Mouse (Mus musculus): ENCODE data around the gene Sema5a. TPM values are rescaled to one million over a fixed set of nuclear protein-coding genes. Genes with fewer than 3 reads are reported as not detected.

The Sema5a gene
- polyA plus RNA-seq, 1 experiment from 2014 or later, result 3.9 TPM

DNA sequence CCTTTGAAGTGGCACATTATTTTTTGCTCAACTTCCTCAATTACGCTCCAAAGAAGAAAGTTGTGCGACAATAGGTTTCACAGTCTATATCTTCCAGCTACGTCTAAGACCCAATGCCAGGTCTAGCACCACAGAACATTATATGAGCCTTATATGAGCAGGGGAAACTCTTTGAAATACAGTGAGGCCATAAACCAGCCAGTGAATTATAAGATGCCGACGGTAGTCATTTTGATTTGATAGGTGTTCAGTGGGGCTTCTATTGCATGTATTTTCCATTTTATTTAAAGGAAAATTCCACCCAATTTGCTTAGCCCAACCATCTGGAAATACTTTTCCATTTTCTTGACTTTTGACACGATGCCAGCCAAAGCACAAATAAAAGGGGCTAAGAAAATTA is 126.3 kb downstream of the Sema5a start:
- no peak overlapping the region for H3K4me2 ChIP-seq
- no peaks in the 10 kb centered on the region for H3K9me3 ChIP-seq (replicated peaks)
- ATAC-seq (ENCODE audit: insufficient number of reproducible peaks, low FRiP score), result no peak
- H3K36me3 ChIP-seq, result no peaks in the 10 kb centered on the region
- no peaks in the 10 kb centered on the region for H3K4me1 ChIP-seq (replicated peaks)
- WGBS, result 82% methylated on average over 6 of the region's 6 CpGs
- H3K27me3 ChIP-seq (replicated peaks), result no peaks in the 10 kb centered on the region
- H3K9ac ChIP-seq, result no peak overlapping the region
- no peak overlapping the region for H3K4me3 ChIP-seq
- no peak overlapping the region for H3K27ac ChIP-seq (ENCODE audit: poor library complexity, severe bottlenecking)

DNA sequence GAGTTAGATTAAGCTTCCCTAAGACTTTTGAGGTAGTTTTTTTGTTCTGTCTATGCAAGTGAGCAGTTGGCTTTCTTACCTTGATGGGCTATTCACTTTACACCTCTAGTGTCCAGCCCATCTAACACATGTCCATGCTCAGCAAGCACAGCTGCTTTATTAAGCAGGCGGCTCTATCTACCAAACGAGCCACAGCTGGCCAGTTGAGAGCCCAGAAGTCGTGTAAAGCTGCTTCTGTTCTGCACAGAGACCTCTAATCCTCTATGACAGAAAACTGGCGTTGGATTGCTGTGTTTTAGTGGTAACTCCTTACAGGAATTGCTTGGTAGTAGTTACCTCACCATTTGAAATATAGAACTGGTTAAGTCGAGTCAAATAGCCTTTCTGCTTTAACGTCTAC is 126.8 kb downstream of the Sema5a start:
- Histone ChIP-seq H3K27me3 (replicated peaks) (no peaks in the 10 kb centered on the region), H3K4me1 (replicated peaks) (no peaks in the 10 kb centered on the region), H3K36me3 (no peaks in the 10 kb centered on the region), H3K9ac (no peak overlapping the region), H3K4me2 (no peak overlapping the region), H3K4me3 (no peak overlapping the region), H3K9me3 (replicated peaks) (no peaks in the 10 kb centered on the region), H3K27ac (ENCODE audit: poor library complexity, severe bottlenecking) (no peak overlapping the region)
- WGBS, result 71% methylated on average over 6 of the region's 6 CpGs
- no peak for ATAC-seq (ENCODE audit: insufficient number of reproducible peaks, low FRiP score)

DNA sequence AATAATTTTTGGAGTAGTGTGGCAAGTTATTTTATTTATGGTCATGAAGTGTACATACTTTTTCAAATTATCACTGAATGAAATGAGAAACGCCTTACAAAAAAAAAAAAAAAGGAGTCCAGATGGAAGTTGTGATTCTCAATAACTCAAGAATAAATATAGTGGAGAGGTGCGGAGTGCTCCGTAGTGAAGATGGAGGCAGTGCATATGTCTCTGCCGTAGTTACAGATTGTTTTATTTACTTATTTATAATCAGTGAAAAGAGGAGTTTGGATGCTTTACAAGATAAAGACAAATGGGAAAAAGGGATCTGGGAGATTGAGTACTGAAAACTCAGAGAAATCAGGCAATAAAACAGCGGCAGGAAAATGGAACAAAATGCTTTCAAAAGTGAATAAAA is 131.7 kb downstream of the Sema5a start:
- H3K4me2 ChIP-seq, result no peak overlapping the region
- no peaks in the 10 kb centered on the region for H3K36me3 ChIP-seq
- no peaks in the 10 kb centered on the region for H3K4me1 ChIP-seq (replicated peaks)
- 83% methylated on average over 5 of the region's 5 CpGs for WGBS
- no peak overlapping the region for H3K27ac ChIP-seq (ENCODE audit: poor library complexity, severe bottlenecking)
- H3K9ac ChIP-seq, result no peak overlapping the region
- no peaks in the 10 kb centered on the region for H3K27me3 ChIP-seq (replicated peaks)
- no peak overlapping the region for H3K4me3 ChIP-seq
- ATAC-seq (ENCODE audit: insufficient number of reproducible peaks, low FRiP score), result no peak
- H3K9me3 ChIP-seq (replicated peaks), result no peaks in the 10 kb centered on the region

DNA sequence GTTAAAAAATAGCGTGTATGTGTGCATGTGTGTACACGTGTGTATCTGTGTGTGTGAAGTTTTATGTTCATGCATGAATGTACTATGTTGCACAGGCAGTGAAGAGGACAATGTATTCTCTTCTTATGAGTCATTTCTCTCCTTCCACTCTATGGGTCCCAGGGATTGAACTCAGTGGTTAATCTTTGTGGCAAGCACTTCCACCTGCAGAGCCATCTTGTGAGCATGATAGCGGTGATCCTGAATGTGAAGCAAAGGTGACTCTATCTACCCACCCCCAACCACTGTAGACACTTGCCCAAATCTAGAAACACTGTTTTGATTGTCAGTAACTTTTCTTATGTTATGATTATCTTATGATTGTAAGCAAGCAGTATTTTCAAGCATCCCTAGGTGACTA is 133.2 kb downstream of the Sema5a start:
- no peaks in the 10 kb centered on the region for H3K36me3 ChIP-seq

DNA sequence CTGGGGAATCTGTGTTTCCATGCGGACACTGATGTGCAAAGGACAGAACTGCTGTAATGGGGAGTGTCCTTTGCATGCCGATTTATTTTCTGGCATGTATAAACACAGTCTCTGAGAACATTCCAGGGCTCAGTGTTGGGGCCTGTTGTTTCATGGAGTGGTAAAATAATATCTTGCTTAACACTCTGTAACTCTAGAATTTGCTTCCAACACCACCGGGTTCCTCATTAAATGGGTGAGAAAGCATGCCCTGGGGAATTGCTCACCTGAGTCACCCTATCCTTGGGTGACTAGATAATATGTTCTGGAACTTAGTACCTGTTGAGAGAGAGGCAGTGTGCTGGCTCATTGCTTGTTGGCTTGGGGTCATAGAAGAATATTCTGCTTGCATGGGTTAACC is 135.7 kb downstream of the Sema5a start:
- Histone ChIP-seq H3K9ac (no peak overlapping the region), H3K9me3 (replicated peaks) (no peaks in the 10 kb centered on the region), H3K4me2 (no peak overlapping the region), H3K4me1 (replicated peaks) (no peaks in the 10 kb centered on the region), H3K4me3 (no peak overlapping the region), H3K27ac (ENCODE audit: poor library complexity, severe bottlenecking) (no peak overlapping the region), H3K36me3 (no peaks in the 10 kb centered on the region), H3K27me3 (replicated peaks) (no peaks in the 10 kb centered on the region)
- WGBS, result 80% methylated on average over 3 of the region's 3 CpGs
- no peak for ATAC-seq (ENCODE audit: insufficient number of reproducible peaks, low FRiP score)

More for the DNA sequence above, 133.2 kb downstream of the Sema5a start:
- H3K4me3 ChIP-seq, result no peak overlapping the region
- H3K27me3 ChIP-seq (replicated peaks), result no peaks in the 10 kb centered on the region
- ATAC-seq (ENCODE audit: insufficient number of reproducible peaks, low FRiP score), result no peak
- H3K9me3 ChIP-seq (replicated peaks), result no peaks in the 10 kb centered on the region
- 85% methylated on average over 3 of the region's 3 CpGs for WGBS
- no peak overlapping the region for H3K27ac ChIP-seq (ENCODE audit: poor library complexity, severe bottlenecking)
- no peaks in the 10 kb centered on the region for H3K4me1 ChIP-seq (replicated peaks)
- no peak overlapping the region for H3K9ac ChIP-seq
- H3K4me2 ChIP-seq, result no peak overlapping the region

DNA sequence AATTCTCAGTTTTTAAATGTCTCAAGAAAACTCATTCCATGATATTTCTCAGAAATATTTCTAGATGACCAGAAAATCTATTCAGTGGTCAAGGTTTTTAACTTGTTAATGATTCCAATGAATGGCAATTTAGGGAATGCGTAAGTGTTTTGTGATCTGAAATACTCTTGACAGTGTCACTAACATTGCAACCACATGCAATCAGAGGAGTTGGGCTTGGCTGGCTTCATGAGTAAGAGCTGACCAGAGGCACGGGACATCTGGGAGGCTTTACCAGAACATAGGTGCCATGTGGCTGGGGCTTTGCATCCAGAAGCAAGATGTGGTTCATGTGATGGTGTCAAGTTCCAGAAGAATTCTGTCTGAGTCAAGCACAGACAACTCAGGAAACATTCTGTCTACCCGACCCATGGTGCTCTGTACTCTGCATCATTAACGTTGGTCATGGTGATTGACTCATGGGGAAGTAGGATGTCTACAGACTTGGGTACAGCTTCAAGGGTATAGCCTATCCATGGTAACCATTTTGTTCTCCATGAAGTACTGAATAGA is 138.4 kb downstream of the Sema5a start:
- no peak overlapping the region for H3K27ac ChIP-seq (ENCODE audit: poor library complexity, severe bottlenecking)
- no peak overlapping the region for H3K4me3 ChIP-seq
- H3K4me2 ChIP-seq, result no peak overlapping the region
- no peaks in the 10 kb centered on the region for H3K36me3 ChIP-seq
- H3K4me1 ChIP-seq (replicated peaks), result no peaks in the 10 kb centered on the region
- no peak overlapping the region for H3K9ac ChIP-seq
- ATAC-seq (ENCODE audit: insufficient number of reproducible peaks, low FRiP score), result no peak
- 82% methylated on average over 4 of the region's 4 CpGs for WGBS
- no peaks in the 10 kb centered on the region for H3K27me3 ChIP-seq (replicated peaks)
- no peaks in the 10 kb centered on the region for H3K9me3 ChIP-seq (replicated peaks)

DNA sequence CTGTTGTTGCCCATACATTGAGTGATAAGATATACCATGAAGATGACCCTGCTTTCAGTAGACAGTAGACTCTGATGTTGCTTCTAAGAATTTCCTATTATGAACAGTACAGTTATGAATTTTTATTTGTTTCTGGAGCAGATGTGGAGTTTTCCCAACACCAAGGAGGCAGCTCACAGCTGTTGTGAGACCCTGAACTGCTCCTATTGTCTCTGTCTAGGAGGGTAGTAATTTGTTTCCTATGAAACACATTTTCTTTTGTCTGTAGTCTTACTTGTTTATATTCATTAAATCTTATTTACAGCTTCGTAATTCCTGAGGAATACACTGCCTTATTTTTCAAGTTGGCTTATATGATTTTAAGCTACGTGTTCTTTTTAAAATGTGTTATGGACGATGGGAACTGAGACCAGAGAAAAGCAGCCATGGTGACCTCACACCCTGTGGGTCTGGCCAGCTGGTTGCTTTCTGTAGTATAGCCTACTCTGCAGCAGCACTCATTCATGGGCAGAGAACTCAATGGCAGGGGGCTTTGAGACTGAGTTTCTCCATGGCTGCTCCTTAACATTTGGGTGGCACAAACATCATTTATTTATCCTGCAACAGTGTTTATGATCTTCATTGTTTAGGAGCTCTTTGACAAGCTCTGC is 151.8 kb downstream of the Sema5a start:
- ATAC-seq (ENCODE audit: insufficient number of reproducible peaks, low FRiP score), result no peak
- Histone ChIP-seq H3K27me3 (replicated peaks) (no peaks in the 10 kb centered on the region), H3K9ac (no peak overlapping the region), H3K9me3 (replicated peaks) (no peaks in the 10 kb centered on the region), H3K4me3 (no peak overlapping the region), H3K4me2 (no peak overlapping the region), H3K36me3 (no peaks in the 10 kb centered on the region), H3K4me1 (replicated peaks) (no peaks in the 10 kb centered on the region), H3K27ac (ENCODE audit: poor library complexity, severe bottlenecking) (no peak overlapping the region)
- WGBS, result 82% methylated on average over 3 of the region's 3 CpGs

DNA sequence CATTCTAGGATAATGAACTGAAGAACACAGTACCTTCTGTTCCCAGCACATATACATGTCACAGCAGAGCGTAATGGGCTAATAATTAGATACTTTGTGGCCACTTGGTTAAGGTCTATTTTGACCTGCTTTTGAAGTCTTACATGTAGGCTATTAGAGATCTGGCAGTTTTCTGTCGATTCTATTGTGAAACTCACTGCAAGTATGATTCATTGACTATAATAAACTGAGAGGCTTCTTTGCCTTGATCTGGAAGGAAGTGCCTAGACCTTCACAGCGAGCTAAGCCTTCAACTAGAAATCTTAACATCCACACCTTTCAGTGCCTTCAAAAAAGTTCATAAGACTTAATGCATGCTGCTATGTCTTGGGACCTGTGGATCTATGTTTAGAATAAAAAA is 152.5 kb downstream of the Sema5a start:
- Histone ChIP-seq H3K27ac (ENCODE audit: poor library complexity, severe bottlenecking) (no peak overlapping the region), H3K4me1 (replicated peaks) (peaks cover 4% of the 10 kb centered on the region; the same call in 1 of the 2 replicates), H3K4me3 (no peak overlapping the region), H3K36me3 (no peaks in the 10 kb centered on the region), H3K9ac (no peak overlapping the region), H3K4me2 (no peak overlapping the region), H3K9me3 (replicated peaks) (no peaks in the 10 kb centered on the region), H3K27me3 (replicated peaks) (no peaks in the 10 kb centered on the region)
- no peak for ATAC-seq (ENCODE audit: insufficient number of reproducible peaks, low FRiP score)
- WGBS, result 79% methylated on average over 3 of the region's 3 CpGs

DNA sequence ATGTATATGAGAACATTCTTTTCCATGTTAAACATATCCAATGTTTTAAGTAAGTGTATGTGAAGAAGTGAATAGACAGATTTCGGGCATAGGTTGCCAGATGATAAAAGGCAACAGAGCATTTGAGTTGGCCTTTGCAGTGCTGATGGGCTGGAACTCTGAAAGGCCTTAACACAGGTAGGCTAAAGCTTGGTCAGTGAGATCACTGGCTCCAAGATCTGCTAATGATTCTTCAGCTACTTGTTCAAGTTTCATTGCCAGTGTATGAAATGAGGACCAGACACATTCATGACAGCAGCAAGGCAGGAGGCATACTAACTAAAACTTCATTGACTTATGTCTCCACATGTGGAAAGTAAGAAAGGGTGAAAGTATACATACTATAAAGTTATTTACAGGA is 154.1 kb downstream of the Sema5a start:
- H3K9me3 ChIP-seq (replicated peaks), result no peaks in the 10 kb centered on the region
- ATAC-seq (ENCODE audit: insufficient number of reproducible peaks, low FRiP score), result no peak
- peaks cover 14% of the 10 kb centered on the region for H3K4me1 ChIP-seq (replicated peaks)
- no peak overlapping the region for H3K4me3 ChIP-seq
- H3K27me3 ChIP-seq (replicated peaks), result no peaks in the 10 kb centered on the region
- no peak overlapping the region for H3K9ac ChIP-seq
- H3K36me3 ChIP-seq, result no peaks in the 10 kb centered on the region
- no peak overlapping the region for H3K27ac ChIP-seq (ENCODE audit: poor library complexity, severe bottlenecking)
- 84% methylated on average over 1 of the region's 1 CpGs for WGBS
- H3K4me2 ChIP-seq, result no peak overlapping the region

DNA sequence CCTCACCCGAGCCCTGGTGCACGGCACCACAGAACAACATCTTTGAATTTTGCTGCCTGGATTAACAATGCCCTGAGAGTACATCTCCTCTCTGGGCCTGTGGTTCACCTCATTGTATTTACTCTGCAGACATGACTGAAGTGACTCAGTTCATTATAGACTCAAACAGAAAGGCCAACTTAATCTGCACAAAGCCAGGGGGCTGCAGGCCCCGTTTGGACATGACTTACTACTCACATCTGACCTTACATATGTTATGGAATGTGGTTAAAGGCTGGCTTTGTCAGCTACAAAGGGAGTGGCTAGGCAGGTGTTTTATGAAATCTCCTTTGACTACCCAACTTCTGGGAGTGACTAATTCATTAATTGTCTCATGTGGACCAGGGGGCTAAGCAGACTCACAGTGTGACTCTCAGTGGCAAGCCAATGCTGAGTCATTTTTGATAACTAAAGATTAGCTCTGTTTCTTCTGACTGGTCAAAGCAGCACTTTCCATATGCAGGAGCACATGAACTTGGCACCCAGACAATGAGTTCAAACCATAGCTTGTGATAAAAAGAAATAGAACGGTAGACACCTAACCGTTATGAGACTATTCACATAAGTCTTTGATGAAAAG is 157.4 kb downstream of the Sema5a start:
- H3K9ac ChIP-seq, result no peak overlapping the region
- no peak for ATAC-seq (ENCODE audit: insufficient number of reproducible peaks, low FRiP score)
- 64% methylated on average over 5 of the region's 5 CpGs for WGBS
- no peak overlapping the region for H3K27ac ChIP-seq (ENCODE audit: poor library complexity, severe bottlenecking)
- H3K4me3 ChIP-seq, result no peak overlapping the region
- H3K4me1 ChIP-seq (replicated peaks), result peaks cover 14% of the 10 kb centered on the region
- H3K27me3 ChIP-seq (replicated peaks), result no peaks in the 10 kb centered on the region
- no peak overlapping the region for H3K4me2 ChIP-seq
- no peaks in the 10 kb centered on the region for H3K36me3 ChIP-seq
- no peaks in the 10 kb centered on the region for H3K9me3 ChIP-seq (replicated peaks)

DNA sequence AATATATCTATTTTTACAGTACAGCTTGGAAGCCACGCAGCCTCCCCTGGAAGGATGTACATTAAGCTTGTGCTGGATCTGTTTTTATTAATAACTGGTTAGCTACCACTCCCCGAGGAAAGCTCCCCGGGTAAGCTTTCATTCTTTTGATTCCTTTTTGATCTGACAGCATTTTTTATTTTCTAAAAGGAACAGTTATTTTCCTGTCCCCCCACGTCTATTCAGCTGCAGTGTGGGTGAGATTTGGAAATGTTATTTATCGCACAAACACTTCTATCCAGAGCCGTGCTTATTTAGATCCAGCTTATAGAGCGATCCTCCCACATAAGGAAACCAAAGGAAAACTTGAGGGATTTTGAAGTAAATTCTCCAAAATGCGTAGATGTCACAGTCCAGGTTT is 158.7 kb downstream of the Sema5a start:
- Histone ChIP-seq H3K27me3 (replicated peaks) (no peaks in the 10 kb centered on the region), H3K4me2 (no peak overlapping the region), H3K4me1 (replicated peaks) (peaks cover 14% of the 10 kb centered on the region), H3K9ac (no peak overlapping the region), H3K9me3 (replicated peaks) (no peaks in the 10 kb centered on the region), H3K36me3 (no peaks in the 10 kb centered on the region), H3K27ac (ENCODE audit: poor library complexity, severe bottlenecking) (no peak overlapping the region), H3K4me3 (no peak overlapping the region)
- no peak for ATAC-seq (ENCODE audit: insufficient number of reproducible peaks, low FRiP score)
- 84% methylated on average over 8 of the region's 8 CpGs for WGBS

DNA sequence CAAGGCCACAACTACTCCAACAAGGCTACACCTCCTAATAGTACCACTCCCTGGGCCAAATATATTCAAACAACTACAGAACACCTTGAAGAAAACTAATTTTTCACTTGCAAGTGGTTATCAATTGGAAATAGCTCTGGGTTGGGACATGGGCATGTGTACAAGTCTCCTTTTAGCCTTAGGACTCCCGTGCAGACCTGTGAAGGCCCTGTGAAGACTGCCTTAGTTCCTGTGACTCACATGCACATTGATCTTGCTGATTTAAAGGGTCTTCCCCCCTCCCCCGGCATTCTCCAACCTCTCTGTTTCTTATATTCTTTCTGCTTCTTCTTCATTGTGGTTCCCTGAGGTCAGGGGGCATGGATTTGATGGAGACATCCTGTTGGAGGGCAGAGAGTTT is 161.8 kb downstream of the Sema5a start:
- Histone ChIP-seq H3K27me3 (replicated peaks) (no peaks in the 10 kb centered on the region), H3K27ac (ENCODE audit: poor library complexity, severe bottlenecking) (no peak overlapping the region), H3K4me3 (no peak overlapping the region), H3K4me1 (replicated peaks) (peaks cover 14% of the 10 kb centered on the region), H3K4me2 (no peak overlapping the region), H3K36me3 (no peaks in the 10 kb centered on the region), H3K9ac (no peak overlapping the region), H3K9me3 (replicated peaks) (no peaks in the 10 kb centered on the region)
- no peak for ATAC-seq (ENCODE audit: insufficient number of reproducible peaks, low FRiP score)
- WGBS, result 65% methylated on average over 2 of the region's 2 CpGs

Measured in heart, embryonic 12.5 days (tissue).